Mouse (Mus musculus): ENCODE measurements around the gene Fubp3. TPM values are rescaled to one million over a fixed set of nuclear protein-coding genes. Genes with fewer than 3 reads are reported as not detected.

Gene Fubp3
- polyA plus RNA-seq (2012; rRNA removed) (59.4 and 63.2 TPM in 2 replicates), polyA plus RNA-seq (2014; fragmentation: Nextera tagmentation; extraction: Ambion mirVana) (86.3 and 90.8 TPM in 2 replicates)

GRCm38 (mm10) chr2:31572051-31572914 is at the start of gene Fubp3:
Gene Fubp3 (plus strand): TSS chr2:31572651.
- no peaks in the 10 kb centered on the region for H3K9me3 ChIP-seq (ENCODE audit: control insufficient read depth, low read length)
- peak within 1 kb of the TSS; percentile 98 for H3K4me3 ChIP-seq (replicated peaks; ENCODE audit: low read length)
- no peaks in the 10 kb centered on the region for H3K36me3 ChIP-seq (ENCODE audit: control insufficient read depth, insufficient read depth, low read length)
- peak within 1 kb of the TSS; percentile 97 for H3K9ac ChIP-seq (ENCODE audit: low read depth, low read length, severe bottlenecking)
- no peaks in the 10 kb centered on the region for H3K27me3 ChIP-seq (ENCODE audit: control insufficient read depth, insufficient read depth, low read length)
- 2% methylated on average over 47 of the region's 51 CpGs for WGBS
- peak; percentile 92 for DNase-seq (ENCODE audit: low spot score)
- ATAC-seq (ENCODE audit: low FRiP score, low read depth), result peak; percentile 97
- peak within 1 kb of the TSS; percentile 90 for H3K4me2 ChIP-seq (replicated peaks; ENCODE audit: low read depth, low read length, severe bottlenecking)
- H3K4me1 ChIP-seq (ENCODE audit: control insufficient read depth, insufficient read depth, low read length), result peaks cover 11% of the 10 kb centered on the region
- 0 out of 2 replicates have a peak, but pooled peaks have one; percentile 69 for TF ChIP-seq POLR2A (IDR thresholded peaks at IDR 0.05; ENCODE audit: borderline replicate concordance, extremely low read depth, insufficient read depth, insufficient read length)
- H3K27ac ChIP-seq (replicated peaks; ENCODE audit: low read depth, low read length), result peak within 1 kb of the TSS; percentile 84

DNA sequence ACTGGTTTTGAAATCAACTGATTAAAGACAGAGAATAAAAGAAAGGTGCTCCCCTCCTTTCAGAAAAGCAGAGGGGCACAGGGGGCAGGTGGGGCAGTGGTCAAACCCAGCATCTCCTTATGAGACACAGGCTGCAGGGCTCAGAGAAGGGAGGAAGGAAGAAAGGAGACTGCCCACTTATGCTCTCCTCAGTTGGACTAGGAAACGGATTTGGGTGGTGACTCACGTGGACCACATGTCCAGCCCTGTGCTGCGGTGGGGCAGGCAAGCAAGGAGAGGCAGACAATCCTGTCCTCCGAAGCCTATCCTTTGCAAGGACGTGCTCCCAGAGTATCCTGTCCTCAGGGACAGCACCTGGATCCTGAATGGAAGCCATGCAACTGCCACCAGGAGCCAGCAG is 47.8 kb upstream of the Fubp3 start:
- no peak overlapping the region for H3K4me3 ChIP-seq (replicated peaks; ENCODE audit: low read length)
- no peaks in the 10 kb centered on the region for H3K9me3 ChIP-seq (ENCODE audit: control insufficient read depth, low read length)
- WGBS, result 80% methylated on average over 5 of the region's 5 CpGs
- no peak overlapping the region for H3K4me2 ChIP-seq (replicated peaks; ENCODE audit: low read depth, low read length, severe bottlenecking)
- no peaks in the 10 kb centered on the region for H3K4me1 ChIP-seq (ENCODE audit: control insufficient read depth, insufficient read depth, low read length)
- no peak for TF ChIP-seq POLR2A (IDR thresholded peaks at IDR 0.05; ENCODE audit: borderline replicate concordance, extremely low read depth, insufficient read depth, insufficient read length)
- no peaks in the 10 kb centered on the region for H3K27me3 ChIP-seq (ENCODE audit: control insufficient read depth, insufficient read depth, low read length)
- no peak overlapping the region for H3K9ac ChIP-seq (ENCODE audit: low read depth, low read length, severe bottlenecking)
- no peak overlapping the region for H3K27ac ChIP-seq (replicated peaks; ENCODE audit: low read depth, low read length)
- no peak for DNase-seq (ENCODE audit: low spot score)
- no peak for ATAC-seq (ENCODE audit: low FRiP score, low read depth)
- H3K36me3 ChIP-seq (ENCODE audit: control insufficient read depth, insufficient read depth, low read length), result no peaks in the 10 kb centered on the region

- Histone ChIP-seq H3K9ac (ENCODE audit: low read depth, low read length, severe bottlenecking) (peak overlapping the region; percentile 12; the same call in 1 of the 2 replicates), H3K4me2 (replicated peaks; ENCODE audit: low read depth, low read length, severe bottlenecking) (no peak overlapping the region), H3K4me3 (replicated peaks; ENCODE audit: low read length) (no peak overlapping the region), H3K9me3 (ENCODE audit: control insufficient read depth, low read length) (no peaks in the 10 kb centered on the region), H3K4me1 (ENCODE audit: control insufficient read depth, insufficient read depth, low read length) (no peaks in the 10 kb centered on the region), H3K27ac (replicated peaks; ENCODE audit: low read depth, low read length) (no peak overlapping the region), H3K27me3 (ENCODE audit: control insufficient read depth, insufficient read depth, low read length) (no peaks in the 10 kb centered on the region), H3K36me3 (ENCODE audit: control insufficient read depth, insufficient read depth, low read length) (no peaks in the 10 kb centered on the region)
- DNase-seq (ENCODE audit: low spot score) (no peak), ATAC-seq (ENCODE audit: low FRiP score, low read depth) (no peak)
- WGBS, result 37% methylated on average over 6 of the region's 10 CpGs
- no peak for TF ChIP-seq POLR2A (IDR thresholded peaks at IDR 0.05; ENCODE audit: borderline replicate concordance, extremely low read depth, insufficient read depth, insufficient read length)
These were observed 46.7 kb upstream of the Fubp3 start for GRCm38 (mm10) chr2:31525778-31526177.

- Histone ChIP-seq H3K36me3 (ENCODE audit: control insufficient read depth, insufficient read depth, low read length) (no peaks in the 10 kb centered on the region), H3K4me1 (ENCODE audit: control insufficient read depth, insufficient read depth, low read length) (no peaks in the 10 kb centered on the region), H3K9me3 (ENCODE audit: control insufficient read depth, low read length) (no peaks in the 10 kb centered on the region), H3K9ac (ENCODE audit: low read depth, low read length, severe bottlenecking) (no peak overlapping the region), H3K27ac (replicated peaks; ENCODE audit: low read depth, low read length) (no peak overlapping the region), H3K4me2 (replicated peaks; ENCODE audit: low read depth, low read length, severe bottlenecking) (no peak overlapping the region), H3K27me3 (ENCODE audit: control insufficient read depth, insufficient read depth, low read length) (no peaks in the 10 kb centered on the region), H3K4me3 (replicated peaks; ENCODE audit: low read length) (no peak overlapping the region)
- DNase-seq (ENCODE audit: low spot score) (no peak), ATAC-seq (ENCODE audit: low FRiP score, low read depth) (no peak)
- WGBS, result 49% methylated on average over 5 of the region's 5 CpGs
- no peak for TF ChIP-seq POLR2A (IDR thresholded peaks at IDR 0.05; ENCODE audit: borderline replicate concordance, extremely low read depth, insufficient read depth, insufficient read length)
These were observed 42.2 kb upstream of the Fubp3 start for GRCm38 (mm10) chr2:31530201-31530600.

GRCm38 (mm10) chr2:31537054-31537453 is 35.4 kb upstream of the Fubp3 start:
- no peak overlapping the region for H3K4me3 ChIP-seq (replicated peaks; ENCODE audit: low read length)
- no peak overlapping the region for H3K9ac ChIP-seq (ENCODE audit: low read depth, low read length, severe bottlenecking)
- no peaks in the 10 kb centered on the region for H3K36me3 ChIP-seq (ENCODE audit: control insufficient read depth, insufficient read depth, low read length)
- DNase-seq (ENCODE audit: low spot score) (peak; percentile 12), ATAC-seq (ENCODE audit: low FRiP score, low read depth) (no peak)
- no peak for TF ChIP-seq POLR2A (IDR thresholded peaks at IDR 0.05; ENCODE audit: borderline replicate concordance, extremely low read depth, insufficient read depth, insufficient read length)
- H3K4me1 ChIP-seq (ENCODE audit: control insufficient read depth, insufficient read depth, low read length), result no peaks in the 10 kb centered on the region
- no peak overlapping the region for H3K27ac ChIP-seq (replicated peaks; ENCODE audit: low read depth, low read length)
- no peak overlapping the region for H3K4me2 ChIP-seq (replicated peaks; ENCODE audit: low read depth, low read length, severe bottlenecking)
- no peaks in the 10 kb centered on the region for H3K27me3 ChIP-seq (ENCODE audit: control insufficient read depth, insufficient read depth, low read length)
- no peaks in the 10 kb centered on the region for H3K9me3 ChIP-seq (ENCODE audit: control insufficient read depth, low read length)
- WGBS, result 53% methylated on average over 5 of the region's 5 CpGs
